Comparison of ENCODE assay signal across 9 mouse cellular contexts in genomic region chr7:19075231-19075630, GRCm38 (mm10). TPM values are rescaled to one million over a fixed set of nuclear protein-coding genes. Genes with fewer than 3 reads are reported as not detected.
A peak's percentile ranks its signal among the peaks of the same experiment; 100 is the strongest.
DNase-seq lines count a peak whose midpoint lies in the region; ATAC-seq and TF ChIP-seq lines count a peak whose summit lies in the region.
"Had no signal": no experiment of that assay in that cellular context is flagged by ENCODE, and none has a peak within 500 bp of the region (broad histone marks: within the 10 kb centered on the region; RNA-seq: fewer than 3 reads in every experiment).

No protein-coding gene starts in this region.

- TF ChIP-seq POLR2A in embryonic fibroblast, embryonic 13.5 days (IDR thresholded peaks at IDR 0.05; ENCODE audit: low read depth, low read length): no peak

- no peaks in the 10 kb centered on the region for H3K9me3 ChIP-seq in intestine, embryonic 16.5 days (ENCODE audit: control insufficient read depth, low read length)
- no peaks in the 10 kb centered on the region for H3K9me3 ChIP-seq in neural tube, embryonic 12.5 days

- 53% methylated on average over 5 of the region's 5 CpGs for WGBS in intestine, embryonic 16.5 days
- WGBS in neural tube, embryonic 12.5 days: 59% methylated on average over 5 of the region's 5 CpGs

- H3K4me1 ChIP-seq in embryonic fibroblast, embryonic 13.5 days (ENCODE audit: control insufficient read depth, insufficient read depth, low read length): peaks cover 4% of the 10 kb centered on the region; the same call in 1 of the 2 replicates
- H3K4me1 ChIP-seq in intestine, embryonic 16.5 days (ENCODE audit: control insufficient read depth, insufficient read depth, low read length): peaks cover 20% of the 10 kb centered on the region
- peaks cover 28% of the 10 kb centered on the region for H3K4me1 ChIP-seq in neural tube, embryonic 12.5 days

- ATAC-seq in intestine, embryonic 16.5 days: 0 out of 2 replicates have a peak, but pooled peaks have one; percentile 2
- no peak for ATAC-seq in neural tube, embryonic 12.5 days (ENCODE audit: low FRiP score, low read depth)

- peaks cover 4% of the 10 kb centered on the region; the same call in 1 of the 2 replicates for H3K36me3 ChIP-seq in intestine, embryonic 16.5 days (ENCODE audit: control insufficient read depth, insufficient read depth, low read length)
- peaks cover 26% of the 10 kb centered on the region for H3K36me3 ChIP-seq in neural tube, embryonic 12.5 days

- H3K27ac ChIP-seq in layer of hippocampus, adult 2 months: peak overlapping the region; percentile 89
- H3K27ac ChIP-seq in embryonic fibroblast, embryonic 13.5 days (ENCODE audit: insufficient read depth, low read length): no peak overlapping the region
- no peak overlapping the region for H3K27ac ChIP-seq in intestine, embryonic 16.5 days (ENCODE audit: low read length)
- no peak overlapping the region for H3K27ac ChIP-seq in neural tube, embryonic 12.5 days

- peak overlapping the region; percentile 75 for H3K4me2 ChIP-seq in intestine, embryonic 16.5 days (ENCODE audit: low read depth, low read length)
- peak overlapping the region; percentile 95 for H3K4me2 ChIP-seq in neural tube, embryonic 12.5 days (replicated peaks)

- peak overlapping the region; percentile 81 for H3K4me3 ChIP-seq in layer of hippocampus, adult 2 months
- H3K4me3 ChIP-seq in embryonic fibroblast, embryonic 13.5 days (ENCODE audit: insufficient read depth, low read length): peak overlapping the region; percentile 36
- peak overlapping the region; percentile 64 for H3K4me3 ChIP-seq in intestine, embryonic 16.5 days (ENCODE audit: low read length)
- peak overlapping the region; percentile 97; the same call in 1 of the 2 replicates for H3K4me3 ChIP-seq in neural tube, embryonic 12.5 days

- H3K9ac ChIP-seq in intestine, embryonic 16.5 days (ENCODE audit: low read depth, low read length): no peak overlapping the region
- no peak overlapping the region for H3K9ac ChIP-seq in neural tube, embryonic 12.5 days

- TF ChIP-seq CTCF in layer of hippocampus, adult 2 months (conservative IDR thresholded peaks at IDR 0.05): no peak
- no peak for TF ChIP-seq CTCF in embryonic fibroblast, embryonic 13.5 days (IDR thresholded peaks at IDR 0.05; ENCODE audit: borderline replicate concordance, insufficient read depth, low read length)

- H3K27me3 ChIP-seq in intestine, embryonic 16.5 days (replicated peaks; ENCODE audit: control insufficient read depth, insufficient read depth, low read length): no peaks in the 10 kb centered on the region
- H3K27me3 ChIP-seq in neural tube, embryonic 12.5 days (replicated peaks): no peaks in the 10 kb centered on the region
- H3K27me3 ChIP-seq: Patski had no signal

- no peak for DNase-seq in layer of hippocampus, adult 2 months (ENCODE audit: low spot score in 2 of 2)
- no peak for DNase-seq in layer of hippocampus, postnatal 36 days
- DNase-seq in embryo, embryonic 9.5 days (ENCODE audit: extremely low spot score): no peak
- DNase-seq in left cerebral cortex, adult 8-10 months (ENCODE audit: low spot score in 2 of 2): no peak
- no peak for DNase-seq in cerebellum, adult 18-20 months

RNA-seq across cellular contexts. Expression of gene Dmwd, which starts 0.8 kb away (rescaled TPM):
- 100 to 1,000 TPM; 154 TPM for total RNA-seq in layer of hippocampus, adult 2 months (2021)
- total RNA-seq in layer of hippocampus, postnatal 36 days (2021): 100 to 1,000 TPM; 136 to 143 TPM
- 39.0 and 47.0 TPM in 2 replicates for polyA plus RNA-seq in embryonic fibroblast, embryonic 13.5 days (2011; ENCODE audit: insufficient read length, low read depth, missing spikeins)
- polyA plus RNA-seq in intestine, embryonic 16.5 days (2015; fragmentation: Nextera tagmentation; extraction: Ambion mirVana): 6.4 and 6.7 TPM in 2 replicates
- polyA plus RNA-seq in neural tube, embryonic 12.5 days (2016; fragmentation: Nextera tagmentation; extraction: Ambion mirVana): 29.6 and 30.7 TPM in 2 replicates
- total RNA-seq in left cerebral cortex, adult 8-10 months (2022): 100 to 1,000 TPM; 139 to 148 (median 143) TPM

RNA-seq across cellular contexts. Expression of gene Dmpk, which starts 8.4 kb away (rescaled TPM):
- 10 to 100 TPM; 38.8 to 56.8 TPM for total RNA-seq in layer of hippocampus, adult 2 months (2021)
- 10 to 100 TPM; 36.3 to 48.1 TPM for total RNA-seq in layer of hippocampus, postnatal 36 days (2021)
- 75.4 and 114 TPM in 2 replicates for polyA plus RNA-seq in embryonic fibroblast, embryonic 13.5 days (2011; ENCODE audit: insufficient read length, low read depth, missing spikeins)
- 54.6 and 59.3 TPM in 2 replicates for polyA plus RNA-seq in intestine, embryonic 16.5 days (2015; fragmentation: Nextera tagmentation; extraction: Ambion mirVana)
- polyA plus RNA-seq in neural tube, embryonic 12.5 days (2016; fragmentation: Nextera tagmentation; extraction: Ambion mirVana): 13.7 and 18.2 TPM in 2 replicates
- 10 to 100 TPM; 25.0 to 39.7 (median 31.6) TPM for total RNA-seq in left cerebral cortex, adult 8-10 months (2022)

RNA-seq across cellular contexts. Expression of gene Six5, which starts 19.2 kb away (rescaled TPM):
- total RNA-seq in layer of hippocampus, adult 2 months (2021): 1 to 10 TPM; 2.4 to 2.8 TPM
- total RNA-seq in layer of hippocampus, postnatal 36 days (2021): 1 to 10 TPM; 2.5 to 2.8 TPM
- 7.4 and 11.4 TPM in 2 replicates for polyA plus RNA-seq in embryonic fibroblast, embryonic 13.5 days (2011; ENCODE audit: insufficient read length, low read depth, missing spikeins)
- polyA plus RNA-seq in intestine, embryonic 16.5 days (2015; fragmentation: Nextera tagmentation; extraction: Ambion mirVana): 7.3 and 7.5 TPM in 2 replicates
- 4.5 and 5.2 TPM in 2 replicates for polyA plus RNA-seq in neural tube, embryonic 12.5 days (2016; fragmentation: Nextera tagmentation; extraction: Ambion mirVana)
- 1 to 10 TPM; 2.0 to 2.5 (median 2.3) TPM for total RNA-seq in left cerebral cortex, adult 8-10 months (2022)

RNA-seq across cellular contexts. Expression of gene Rsph6a, which starts 20.7 kb away (rescaled TPM):
- total RNA-seq in layer of hippocampus, adult 2 months (2021): under 1 TPM in 1 of 2 experiments, not detected in 1; 0.20 TPM
- under 1 TPM; 0.15 to 0.33 TPM for total RNA-seq in layer of hippocampus, postnatal 36 days (2021)
- not detected in 2 replicates for polyA plus RNA-seq in embryonic fibroblast, embryonic 13.5 days (2011; ENCODE audit: insufficient read length, low read depth, missing spikeins)
- 0.05 TPM in 1 of 2 replicates, not detected in the other for polyA plus RNA-seq in intestine, embryonic 16.5 days (2015; fragmentation: Nextera tagmentation; extraction: Ambion mirVana)
- polyA plus RNA-seq in neural tube, embryonic 12.5 days (2016; fragmentation: Nextera tagmentation; extraction: Ambion mirVana): not detected in 2 replicates
- total RNA-seq in left cerebral cortex, adult 8-10 months (2022): under 1 TPM in 3 of 4 experiments, not detected in 1; 0.24 to 0.79 (median 0.32) TPM
- polyA plus RNA-seq: Patski had no signal

RNA-seq across cellular contexts. Expression of gene Gm4969, which starts 42.9 kb away (rescaled TPM):
- total RNA-seq in layer of hippocampus, adult 2 months (2021): under 1 TPM; 0.33 to 0.71 TPM
- total RNA-seq in layer of hippocampus, postnatal 36 days (2021): under 1 TPM; 0.40 to 0.43 TPM
- polyA plus RNA-seq in embryonic fibroblast, embryonic 13.5 days (2011; ENCODE audit: insufficient read length, low read depth, missing spikeins): not detected in 2 replicates
- polyA plus RNA-seq in intestine, embryonic 16.5 days (2015; fragmentation: Nextera tagmentation; extraction: Ambion mirVana): 1.5 and 2.1 TPM in 2 replicates
- 1.0 and 1.1 TPM in 2 replicates for polyA plus RNA-seq in neural tube, embryonic 12.5 days (2016; fragmentation: Nextera tagmentation; extraction: Ambion mirVana)
- under 1 TPM in 3 of 4 experiments, not detected in 1; 0.37 to 0.68 (median 0.48) TPM for total RNA-seq in left cerebral cortex, adult 8-10 months (2022)

Comparison
In these comparisons a context has a peak if more than half of its experiments do, and no peak if none do; other contexts are left out.
1. H3K4me3 ChIP-seq: peak in every context shown above with its lines; median percentile 97 in neural tube, embryonic 12.5 days; 81 in layer of hippocampus, adult 2 months; 64 in intestine, embryonic 16.5 days; 36 in embryonic fibroblast, embryonic 13.5 days.